Mouse (Mus musculus): ENCODE measurements around the gene Btnl4.

DNA sequence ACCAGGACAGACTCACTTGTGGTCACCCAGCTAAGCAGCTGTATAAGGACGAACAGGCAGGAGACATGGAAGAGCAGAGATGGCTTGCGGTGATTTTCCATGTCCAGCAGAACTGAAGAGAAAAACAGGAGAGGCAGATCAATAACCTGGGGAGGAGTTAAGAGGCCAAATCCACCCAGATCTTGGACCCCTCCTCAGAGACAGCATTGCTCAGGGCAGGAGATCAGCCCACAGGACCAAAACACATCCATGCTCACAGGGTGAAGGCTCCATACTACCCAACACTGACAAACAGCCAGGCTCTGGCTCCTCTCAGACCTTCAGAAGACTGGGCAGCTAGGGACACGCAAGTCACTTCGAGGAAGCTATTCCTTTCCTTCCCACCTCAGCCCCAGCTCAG is 40.1 kb upstream of the Btnl4 start, which contains the start of gene Btnl6:
- no peak for TF ChIP-seq POLR2A (IDR thresholded peaks at IDR 0.05; ENCODE audit: low read depth, low read length)
- TF ChIP-seq CTCF (IDR thresholded peaks at IDR 0.05; ENCODE audit: extremely low read depth, insufficient read depth, insufficient read length, insufficient replicate concordance) = no peak
